Mouse (Mus musculus) lung, postnatal 0 days (tissue): ENCODE measurements at regions not wholly inside any gene's neighbourhood (a gene's known extent, or its start where the extent isn't known, plus 50 kb on each side); places are given as distances from the start of the nearest gene placed in this dataset.
A peak's percentile ranks its signal among the peaks of the same experiment; 100 is the strongest.

Experiments used
- ATAC-seq: fragments of 200-750 bp; cut with Nextera tagmentation; 2 replicates; pipeline ENCODE4 v1.8.0; 2017; ENCODE audit warnings: moderate library complexity
- DNase-seq: peaks from one replicate; pipeline ENCODE4 v3.0.0-alpha.2; 2016; ENCODE audit warnings: low spot score
- H3K27ac ChIP-seq: fragments of 300-500 bp; sonication (generic); 2 replicates; pipeline ENCODE4 v1.5.1; 2014; ENCODE audit warnings: antibody characterized with exemption, mild to moderate bottlenecking, low read length, mixed read lengths
- H3K27me3 ChIP-seq: fragments of 300-500 bp; sonication (generic); replicated peaks from 2 replicates; pipeline ENCODE4 v1.6.1; 2014; ENCODE audit warnings: low read length, mixed read lengths; ENCODE audit not compliant: insufficient read depth
- H3K36me3 ChIP-seq: fragments of 300-500 bp; sonication (generic); 2 replicates; pipeline ENCODE4 v1.6.1; 2014; ENCODE audit warnings: low read length, mixed read lengths; ENCODE audit not compliant: insufficient read depth
- H3K4me1 ChIP-seq: fragments of 300-500 bp; sonication (generic); 2 replicates; pipeline ENCODE4 v1.6.1; 2014; ENCODE audit warnings: antibody characterized with exemption, low read depth, low read length, mixed read lengths; ENCODE audit not compliant: insufficient read depth
- H3K4me2 ChIP-seq: fragments of 300-500 bp; sonication (generic); replicated peaks from 2 replicates; pipeline ENCODE4 v1.6.1; 2014; ENCODE audit warnings: low read depth, mild to moderate bottlenecking, low read length, moderate library complexity, mixed read lengths
- H3K4me3 ChIP-seq: fragments of 300-500 bp; sonication (generic); 2 replicates; pipeline ENCODE4 v1.5.1; 2014; ENCODE audit warnings: low read depth, low read length
- H3K9ac ChIP-seq: fragments of 300-500 bp; sonication (generic); replicated peaks from 2 replicates; pipeline ENCODE4 v1.6.1; 2014; ENCODE audit warnings: low read depth, mild to moderate bottlenecking
- H3K9me3 ChIP-seq: fragments of 300-500 bp; sonication (generic); 2 replicates; pipeline ENCODE4 v1.6.1; 2016; ENCODE audit warnings: low read length, mixed read lengths
- CTCF ChIP-seq: IDR thresholded peaks from 2 replicates; pipeline ENCODE4 v1.5.1; 2016; ENCODE audit warnings: antibody characterized with exemption, mild to moderate bottlenecking
- EP300 ChIP-seq: IDR thresholded peaks from 2 replicates; pipeline ENCODE4 v1.6.1; 2016; ENCODE audit warnings: antibody characterized with exemption, mild to moderate bottlenecking, control low read depth
- WGBS: fragments of 180-500 bp; shearing (Covaris S2); extraction: QIAGEN DNeasy Blood & Tissue Kit; methylation state at CpG from one replicate; pipeline ENCODE4 v1.1.7; 2014; 5-methylcytosine and 5-hydroxymethylcytosine counted together

- Histone ChIP-seq H3K9me3 (no peaks in the 10 kb centered on the region), H3K4me3 (no peak overlapping the region), H3K27ac (no peak overlapping the region), H3K36me3 (no peaks in the 10 kb centered on the region), H3K4me2 (no peak overlapping the region), H3K9ac (no peak overlapping the region), H3K4me1 (peaks cover 3% of the 10 kb centered on the region; the same call in 1 of the 2 replicates), H3K27me3 (0 out of 2 replicates have a peak, but pooled peaks cover 3% of the 10 kb centered on the region)
- TF ChIP-seq EP300 = no peak
- TF ChIP-seq CTCF = no peak
- 80% methylated on average over 5 of the region's 5 CpGs for WGBS
- no peak for DNase-seq
- no peak for ATAC-seq
Observed at GRCm38 (mm10) chr17:45867727-45868126, 134.1 kb upstream of the 1600014C23Rik start.

DNA sequence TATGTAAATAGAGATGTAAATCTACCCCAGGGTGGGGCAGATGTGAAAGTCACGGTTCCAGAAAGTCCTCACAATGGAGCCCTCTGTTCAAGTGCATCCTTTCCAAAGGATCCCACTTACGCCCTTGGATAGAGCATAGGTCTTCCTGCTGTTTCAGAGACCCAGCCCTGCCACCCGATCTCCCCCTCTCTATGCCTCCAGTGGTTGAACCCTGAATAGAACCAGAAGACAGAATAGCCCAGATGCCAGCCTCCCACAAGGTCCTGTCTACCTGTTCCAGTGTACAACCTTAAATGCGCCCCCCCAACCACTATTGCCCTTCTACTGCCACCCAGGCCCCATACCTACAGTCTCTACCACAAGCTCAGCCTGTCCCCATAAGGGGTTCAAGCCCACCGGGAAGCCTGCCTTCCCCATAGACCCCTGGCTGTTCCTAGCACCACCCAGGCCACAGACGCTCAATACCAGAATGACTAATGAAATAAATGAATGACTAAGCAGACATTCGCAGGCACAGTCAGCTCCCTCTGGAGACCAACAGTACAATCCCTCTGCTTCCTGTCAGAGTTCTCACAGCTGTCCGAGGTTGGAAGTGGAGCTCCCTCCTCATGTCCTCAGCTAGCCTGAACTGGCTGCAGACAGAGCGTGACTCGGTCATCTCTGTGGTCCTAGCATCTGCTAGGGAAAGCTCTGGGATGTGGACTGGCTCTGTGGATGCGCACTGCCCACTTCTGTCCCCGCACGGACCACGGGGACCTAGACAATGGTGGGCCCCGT lies 133.4 kb upstream of the 1600014C23Rik start:
- no peak overlapping the region for H3K4me2 ChIP-seq
- no peak overlapping the region for H3K27ac ChIP-seq
- peak; percentile 65 for DNase-seq
- no peak overlapping the region for H3K4me3 ChIP-seq
- no peaks in the 10 kb centered on the region for H3K4me1 ChIP-seq
- H3K27me3 ChIP-seq = 0 out of 2 replicates have a peak, but pooled peaks cover 3% of the 10 kb centered on the region
- TF ChIP-seq CTCF (no peak), EP300 (no peak)
- ATAC-seq = peak; percentile 51
- no peaks in the 10 kb centered on the region for H3K9me3 ChIP-seq
- H3K9ac ChIP-seq = no peak overlapping the region
- H3K36me3 ChIP-seq = no peaks in the 10 kb centered on the region
- 57% methylated on average over 15 of the region's 15 CpGs for WGBS

- no peaks in the 10 kb centered on the region for H3K27me3 ChIP-seq
- no peak overlapping the region for H3K4me3 ChIP-seq
- no peaks in the 10 kb centered on the region for H3K9me3 ChIP-seq
- DNase-seq = no peak
- H3K36me3 ChIP-seq = no peaks in the 10 kb centered on the region
- H3K4me1 ChIP-seq = no peaks in the 10 kb centered on the region
- H3K27ac ChIP-seq = no peak overlapping the region
- H3K4me2 ChIP-seq = no peak overlapping the region
- no peak overlapping the region for H3K9ac ChIP-seq
- no peak for ATAC-seq
- TF ChIP-seq EP300 (no peak), CTCF (no peak)
- 34% methylated on average over 10 of the region's 10 CpGs for WGBS
Observed at GRCm38 (mm10) chr17:45866346-45866745, 132.7 kb upstream of the 1600014C23Rik start.

GRCm38 (mm10) chr17:45865944-45866343 lies 132.3 kb upstream of the 1600014C23Rik start:
- Histone ChIP-seq H3K4me3 (no peak overlapping the region), H3K27ac (no peak overlapping the region), H3K9ac (no peak overlapping the region), H3K9me3 (no peaks in the 10 kb centered on the region), H3K36me3 (no peaks in the 10 kb centered on the region), H3K4me2 (no peak overlapping the region), H3K27me3 (no peaks in the 10 kb centered on the region), H3K4me1 (no peaks in the 10 kb centered on the region)
- DNase-seq (no peak), ATAC-seq (no peak)
- TF ChIP-seq EP300 (no peak), CTCF (no peak)
- WGBS = 47% methylated on average over 6 of the region's 6 CpGs

DNA sequence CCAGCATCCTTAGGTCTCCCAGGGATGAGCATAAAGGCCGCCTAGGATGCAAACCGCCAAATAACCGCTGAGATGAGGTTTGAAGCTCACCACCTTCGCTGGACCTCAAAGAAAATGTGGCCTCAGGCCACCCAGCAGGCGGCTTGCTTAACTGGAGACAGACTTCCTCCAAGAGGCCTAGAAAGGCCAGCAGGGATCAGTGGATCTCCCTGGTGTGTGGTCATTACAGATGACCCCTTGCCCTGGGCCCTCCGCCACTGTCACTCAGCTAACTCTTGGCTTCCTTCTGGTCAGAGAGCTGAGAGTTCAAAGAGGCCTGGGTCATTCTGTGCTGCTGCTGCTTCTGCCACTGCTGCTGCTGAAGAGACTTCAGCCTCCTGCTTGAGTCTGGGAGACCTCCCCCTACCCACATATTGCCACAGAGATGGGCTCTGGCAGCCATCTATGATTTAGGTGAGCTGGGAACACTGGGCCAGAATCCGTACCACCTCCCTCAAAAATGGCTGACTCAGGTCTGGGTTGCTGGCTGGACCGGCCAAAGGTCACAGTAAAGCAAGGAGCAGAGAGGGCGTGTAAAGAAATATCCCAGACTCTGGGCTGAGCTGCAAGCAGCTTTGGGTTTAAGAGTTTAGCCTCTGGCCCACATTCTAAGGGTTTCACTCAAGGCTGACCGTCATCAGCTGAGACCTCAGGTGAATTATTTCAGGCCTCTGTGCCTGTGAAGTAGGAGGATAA lies 130.0 kb upstream of the 1600014C23Rik start:
- no peak overlapping the region for H3K9ac ChIP-seq
- no peaks in the 10 kb centered on the region for H3K4me1 ChIP-seq
- DNase-seq (no peak), ATAC-seq (no peak)
- H3K9me3 ChIP-seq = no peaks in the 10 kb centered on the region
- H3K4me3 ChIP-seq = no peak overlapping the region
- TF ChIP-seq CTCF (no peak), EP300 (no peak)
- H3K27me3 ChIP-seq = no peaks in the 10 kb centered on the region
- no peaks in the 10 kb centered on the region for H3K36me3 ChIP-seq
- WGBS = 67% methylated on average over 10 of the region's 10 CpGs
- H3K4me2 ChIP-seq = no peak overlapping the region
- H3K27ac ChIP-seq = no peak overlapping the region

DNA sequence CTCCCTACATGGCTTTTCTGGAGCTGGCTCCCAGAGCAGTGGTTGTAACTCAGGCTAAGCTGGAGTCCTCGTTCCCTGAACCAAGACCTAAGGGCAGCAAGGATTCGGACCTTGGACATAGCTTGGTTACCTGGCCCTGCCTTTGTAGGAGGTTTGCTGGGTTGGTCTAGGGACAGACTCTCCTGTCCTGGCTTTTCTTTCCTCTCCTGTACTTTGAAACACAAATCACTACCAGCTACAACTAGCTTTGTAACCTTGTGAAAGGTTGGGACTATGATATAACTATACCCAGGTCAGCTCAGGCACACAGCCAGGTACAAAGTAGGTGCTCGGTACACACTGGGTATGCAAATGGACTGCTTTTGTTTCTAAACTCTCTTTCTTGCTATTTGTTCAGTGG lies 129.4 kb upstream of the 1600014C23Rik start:
- Histone ChIP-seq H3K9me3 (no peaks in the 10 kb centered on the region), H3K4me2 (no peak overlapping the region), H3K27ac (no peak overlapping the region), H3K4me3 (no peak overlapping the region), H3K4me1 (no peaks in the 10 kb centered on the region), H3K36me3 (no peaks in the 10 kb centered on the region), H3K9ac (no peak overlapping the region), H3K27me3 (no peaks in the 10 kb centered on the region)
- no peak for DNase-seq
- no peak for ATAC-seq
- no peak for TF ChIP-seq CTCF
- no peak for TF ChIP-seq EP300
- WGBS = 80% methylated on average over 3 of the region's 3 CpGs
